Mouse (Mus musculus): ENCODE results near the gene C2. TPM values are rescaled to one million over a fixed set of nuclear protein-coding genes. Genes with fewer than 3 reads are reported as not detected.

C2 gene
- total RNA-seq, 2 experiments from 2014 or later, result not detected

DNA sequence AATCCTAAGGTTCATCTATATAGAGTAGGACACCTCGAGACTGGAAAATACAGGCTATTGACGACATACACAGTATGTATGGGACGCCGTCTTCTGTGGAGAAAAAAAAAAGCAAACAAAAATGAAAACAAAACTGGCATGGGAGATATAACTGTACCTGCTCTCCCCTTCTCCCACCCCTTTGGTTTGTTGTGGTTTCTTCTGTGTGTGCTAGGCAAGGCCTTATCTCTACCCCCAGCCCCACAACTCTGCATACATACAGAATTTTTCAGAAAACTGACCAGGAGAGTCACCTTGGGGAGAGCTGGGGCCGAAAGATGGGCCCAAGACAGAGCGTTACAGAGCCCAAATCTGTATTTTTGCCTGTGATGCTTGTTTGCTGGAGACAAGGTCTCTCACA lies 13.4 kb downstream of the C2 start:
- ATAC-seq (replicated peaks; ENCODE audit: low FRiP score, poor library complexity, severe bottlenecking), result no peak

DNA sequence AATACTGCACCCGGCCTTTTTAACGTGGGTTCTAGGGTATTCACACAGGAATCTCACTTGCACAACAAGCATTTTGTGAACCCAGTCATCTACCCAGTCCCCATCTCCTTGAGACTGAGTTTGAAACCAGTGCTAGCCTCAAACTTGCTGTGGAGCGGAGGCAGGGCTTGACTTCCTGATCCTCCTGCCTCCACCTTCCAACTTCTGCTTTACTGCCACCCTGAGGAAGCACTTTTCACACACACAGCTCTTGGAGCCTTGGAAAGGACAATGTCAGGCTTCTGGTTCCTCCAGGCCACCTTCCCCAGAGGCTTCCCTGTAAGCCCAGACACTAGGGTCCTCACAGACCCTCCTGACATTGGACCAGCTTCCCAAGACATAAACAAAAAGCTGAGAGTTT lies 14.7 kb downstream of the C2 start:
- no peak for ATAC-seq (replicated peaks; ENCODE audit: low FRiP score, poor library complexity, severe bottlenecking)

DNA sequence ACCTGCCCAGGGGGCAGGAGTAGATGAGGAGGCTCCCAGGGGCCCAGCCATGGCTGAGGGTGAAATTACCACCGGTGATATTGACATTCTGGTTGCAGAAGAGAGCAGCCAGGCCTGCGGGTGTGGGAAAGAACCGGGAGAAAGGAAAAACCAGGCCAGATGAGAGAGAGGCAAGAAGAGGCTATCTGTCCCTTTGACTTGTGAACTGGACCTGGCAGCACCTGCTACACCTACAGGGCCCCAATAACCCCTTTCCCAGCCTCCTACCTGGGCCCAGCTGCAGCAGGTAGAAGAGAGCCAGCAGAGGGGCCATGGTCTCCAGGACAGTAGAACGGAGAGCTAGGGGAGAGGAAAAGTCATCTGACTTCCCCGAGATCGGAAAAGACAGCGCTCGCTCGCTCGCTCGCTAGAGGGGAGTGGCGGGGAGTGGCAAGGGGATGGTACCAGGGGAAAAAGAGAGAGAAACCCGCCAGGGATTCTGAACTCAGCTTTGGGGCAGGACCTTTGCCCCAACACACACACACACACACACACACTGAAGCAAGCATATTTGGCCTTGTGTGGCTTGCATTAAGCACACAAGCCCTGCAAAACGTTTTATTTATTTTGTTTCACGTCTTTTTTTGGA lies 16.3 kb downstream of the C2 start, which contains the start of gene Gm20547:
Gm20547 (minus strand) TSS at position 360 of the 628 bp plus-strand sequence.
- no peak for ATAC-seq (replicated peaks; ENCODE audit: low FRiP score, poor library complexity, severe bottlenecking)

DNA sequence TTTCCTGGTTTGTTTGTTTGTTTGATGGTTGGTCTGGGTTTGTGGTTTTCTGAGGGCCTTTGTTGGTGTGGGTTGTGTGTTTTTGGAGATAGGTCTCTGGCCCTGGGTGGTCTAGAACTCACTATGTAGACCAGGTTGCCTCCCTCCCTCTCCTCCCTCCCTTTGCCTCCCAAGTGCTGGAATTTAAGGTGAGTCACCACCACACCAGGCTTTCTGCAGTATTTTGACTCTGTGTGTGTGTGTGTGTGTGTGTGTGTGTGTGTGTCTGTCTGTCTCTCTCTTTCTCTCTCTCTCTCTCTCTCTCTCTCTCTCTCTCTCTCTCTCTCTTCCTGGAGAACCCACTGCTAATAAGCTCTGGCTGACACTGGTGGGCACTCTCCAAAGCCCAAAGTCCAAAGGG lies 16.9 kb downstream of the C2 start:
- no peak for ATAC-seq (replicated peaks; ENCODE audit: low FRiP score, poor library complexity, severe bottlenecking)

DNA sequence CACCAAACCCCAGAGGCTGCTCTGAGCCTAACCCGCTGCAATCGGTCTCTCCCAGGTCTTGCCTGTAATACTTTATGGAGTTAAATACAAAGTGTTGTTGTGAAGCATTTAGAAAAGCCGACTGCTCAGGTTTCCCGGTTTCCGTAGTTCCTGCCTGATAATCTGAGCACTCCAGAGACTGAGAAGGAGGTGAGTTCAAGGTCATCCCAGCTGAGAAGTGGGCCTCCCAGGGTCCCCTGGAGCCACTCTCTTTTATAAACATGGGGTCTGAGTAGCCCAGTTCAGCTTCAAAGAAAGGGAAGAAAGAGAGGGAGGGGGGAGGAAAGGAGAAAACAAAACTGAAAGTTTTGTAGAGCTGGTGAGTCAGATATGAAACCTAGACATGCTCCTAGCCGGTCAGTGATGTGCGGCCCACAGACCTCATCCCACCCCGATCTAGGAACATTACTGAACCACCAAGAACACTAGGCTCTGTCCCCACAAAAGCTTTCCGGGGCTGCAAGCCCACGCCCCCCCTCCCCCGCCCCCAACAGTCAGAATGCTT lies 18.7 kb downstream of the C2 start, which contains the start of gene Zbtb12:
Zbtb12 (plus strand) TSS at position 148 of the 544 bp plus-strand sequence.
- ATAC-seq (replicated peaks; ENCODE audit: low FRiP score, poor library complexity, severe bottlenecking), result no peak

DNA sequence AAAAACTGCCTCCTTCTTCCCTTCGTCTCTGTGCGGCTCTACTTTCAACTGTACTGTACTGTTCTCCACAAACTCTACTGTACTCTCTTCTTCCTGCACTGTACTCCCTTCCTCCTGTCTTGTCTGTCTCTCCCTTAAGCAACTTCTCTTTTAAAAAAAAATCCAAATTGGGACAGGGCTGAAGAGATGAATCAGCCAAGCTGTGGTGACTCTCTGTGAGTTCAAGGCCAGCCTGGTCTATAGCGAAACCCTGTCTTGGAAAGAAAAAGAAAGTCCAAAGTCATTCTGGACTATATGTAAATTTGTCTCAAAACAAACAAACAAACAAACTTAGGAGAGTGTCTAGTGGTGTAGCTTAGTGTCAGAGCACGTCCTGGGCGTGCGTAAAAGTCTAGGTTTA lies 23.7 kb downstream of the C2 start:
- ATAC-seq (replicated peaks; ENCODE audit: low FRiP score, poor library complexity, severe bottlenecking), result no peak

DNA sequence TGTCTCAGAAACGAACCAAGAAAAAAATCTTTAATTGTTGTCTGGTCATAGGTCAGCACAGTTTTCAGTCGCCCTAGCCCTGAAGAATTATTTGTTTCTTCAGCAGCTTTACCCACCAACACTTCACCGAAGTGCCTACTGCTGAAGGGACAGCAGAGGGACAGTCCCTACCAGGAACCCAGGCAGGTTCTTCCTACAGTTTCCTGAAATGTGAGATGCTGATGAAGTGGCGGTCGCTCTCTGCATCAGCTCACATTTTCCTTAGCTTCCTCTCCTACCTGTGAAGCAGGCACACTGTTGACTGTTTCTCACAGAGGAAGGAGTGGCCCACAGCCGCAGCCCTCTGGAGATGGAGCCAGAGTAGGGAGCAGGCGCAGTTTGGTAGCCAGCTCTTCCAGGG lies 32.1 kb downstream of the C2 start:
- no peak for ATAC-seq (replicated peaks; ENCODE audit: low FRiP score, poor library complexity, severe bottlenecking)

DNA sequence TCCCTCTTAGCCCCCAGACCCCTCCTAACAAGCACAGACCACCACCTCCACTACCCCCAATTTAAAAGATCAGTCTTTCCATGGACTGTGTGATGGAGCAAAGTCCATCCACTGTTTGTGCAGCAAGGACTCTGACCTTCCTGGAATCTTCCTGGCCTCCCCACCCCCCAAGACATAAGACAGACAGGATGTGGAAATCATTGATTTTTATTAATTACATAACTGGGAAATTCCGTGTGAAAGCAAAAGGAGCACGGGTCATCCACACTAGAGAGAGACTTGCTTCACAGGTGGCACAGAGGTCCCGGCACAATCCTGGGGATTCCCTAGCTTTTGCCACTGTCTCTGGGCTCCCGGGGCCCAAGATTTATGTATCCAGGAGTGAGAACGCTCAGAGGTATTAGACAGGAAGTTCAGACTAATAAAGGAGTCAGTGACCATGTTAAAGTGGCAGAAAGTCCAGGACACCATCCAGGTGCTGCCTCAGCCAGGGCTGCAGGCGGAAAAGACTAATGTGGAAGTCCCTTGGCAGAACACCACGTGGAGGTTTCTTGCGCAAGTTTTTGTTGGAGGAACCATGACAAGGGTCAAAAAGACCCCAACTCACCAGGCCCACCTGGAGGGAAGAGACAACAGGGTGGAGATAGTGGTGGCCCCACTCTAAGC lies 35.5 kb downstream of the C2 start, which contains the start of gene Cfb:
Cfb (minus strand) TSS at position 103 of the 666 bp plus-strand sequence.
- no peak for ATAC-seq (replicated peaks; ENCODE audit: low FRiP score, poor library complexity, severe bottlenecking)

DNA sequence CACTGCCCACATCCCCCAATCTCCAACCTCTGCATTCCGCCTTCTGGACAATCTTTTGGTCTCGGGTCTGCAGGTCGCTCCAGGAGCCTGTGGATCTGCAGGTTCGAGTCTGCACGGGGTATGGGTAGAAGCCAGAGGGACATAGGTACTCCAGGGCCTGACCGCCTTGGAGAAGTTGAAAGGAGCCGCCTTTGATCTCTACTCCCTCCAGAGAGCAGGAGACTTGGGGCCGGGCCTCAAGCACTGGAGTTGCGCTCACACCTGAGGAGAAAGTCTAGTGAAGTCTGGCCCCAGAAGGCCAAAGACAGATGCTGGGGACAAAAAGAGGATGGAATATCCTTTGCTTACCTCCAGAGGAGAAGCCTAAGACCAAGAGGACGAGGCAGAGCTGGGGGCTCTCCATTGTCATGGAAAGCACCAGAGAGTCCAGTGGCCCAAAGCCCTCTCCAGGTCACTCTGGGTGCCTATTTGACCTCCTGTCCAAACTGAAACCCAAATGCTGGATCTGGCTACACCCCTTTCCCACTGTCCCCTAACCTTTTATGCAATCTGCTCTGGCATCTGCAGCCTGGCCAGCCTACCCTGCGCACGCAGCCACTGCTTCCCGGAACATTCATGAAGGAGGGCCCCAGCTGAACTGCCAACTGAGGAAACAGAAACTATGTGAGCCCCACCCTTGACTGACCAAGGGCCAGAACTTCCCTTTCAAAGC lies 36.2 kb downstream of the C2 start:
- ATAC-seq (replicated peaks; ENCODE audit: low FRiP score, poor library complexity, severe bottlenecking), result no peak

DNA sequence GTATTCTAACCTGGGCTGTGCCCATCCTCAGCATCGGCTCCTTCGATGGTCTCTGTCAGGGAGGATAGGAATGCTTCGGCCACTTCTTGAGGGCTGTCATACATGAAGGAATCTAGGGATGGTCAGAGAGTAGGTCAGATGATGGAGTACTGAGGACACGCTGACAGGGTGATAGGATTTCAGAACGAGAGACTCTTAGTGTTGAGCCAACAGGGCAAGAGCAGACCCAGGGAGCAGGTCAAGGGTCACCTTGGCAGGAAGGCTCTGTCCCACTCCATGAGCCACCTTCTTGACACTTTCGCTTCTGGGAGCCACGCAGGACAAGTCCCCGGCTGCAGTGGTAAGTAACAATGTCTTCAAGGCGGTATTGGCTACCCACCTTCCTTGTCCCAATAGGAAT lies 37.6 kb downstream of the C2 start:
- no peak for ATAC-seq (replicated peaks; ENCODE audit: low FRiP score, poor library complexity, severe bottlenecking)

DNA sequence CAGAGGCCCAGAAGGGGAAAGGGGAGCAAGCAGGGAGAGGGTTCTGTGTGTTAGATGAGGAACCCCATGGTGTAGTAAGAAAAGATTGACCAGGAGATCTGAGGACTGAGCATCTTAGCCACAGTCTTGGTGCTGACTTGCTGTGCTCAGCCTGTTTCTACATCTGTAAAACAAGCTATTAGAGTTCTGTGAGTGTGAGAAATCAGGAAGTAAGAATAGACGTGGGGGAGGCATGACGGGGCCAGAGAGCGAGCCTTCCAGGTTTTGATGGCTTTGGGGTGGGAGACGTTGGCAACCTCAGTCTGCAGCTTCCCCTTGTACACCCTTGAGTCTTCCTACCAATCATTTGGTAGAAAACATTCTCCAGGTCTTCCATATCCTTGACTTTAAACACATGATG lies 39.4 kb downstream of the C2 start:
- no peak for ATAC-seq (replicated peaks; ENCODE audit: low FRiP score, poor library complexity, severe bottlenecking)

DNA sequence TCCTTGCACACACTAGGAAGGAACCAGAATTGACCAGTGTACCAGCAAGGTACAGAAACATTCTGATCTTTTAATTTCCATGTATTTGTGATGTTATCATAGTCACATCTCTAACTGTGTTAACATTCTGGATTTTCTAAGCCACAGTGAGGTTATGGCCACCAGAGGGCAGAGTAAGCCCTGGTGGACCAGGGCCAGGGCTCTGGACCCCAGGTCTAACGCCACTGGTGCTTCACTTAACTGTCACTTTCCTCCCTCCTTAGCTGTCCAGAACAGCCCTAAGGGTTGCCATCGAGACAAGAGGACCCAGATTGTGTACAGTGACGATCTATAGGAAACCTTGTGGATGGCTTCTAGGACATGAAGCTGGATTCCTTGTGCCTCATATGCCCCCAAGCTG lies 42.2 kb downstream of the C2 start:
- no peak for ATAC-seq (replicated peaks; ENCODE audit: low FRiP score, poor library complexity, severe bottlenecking)

DNA sequence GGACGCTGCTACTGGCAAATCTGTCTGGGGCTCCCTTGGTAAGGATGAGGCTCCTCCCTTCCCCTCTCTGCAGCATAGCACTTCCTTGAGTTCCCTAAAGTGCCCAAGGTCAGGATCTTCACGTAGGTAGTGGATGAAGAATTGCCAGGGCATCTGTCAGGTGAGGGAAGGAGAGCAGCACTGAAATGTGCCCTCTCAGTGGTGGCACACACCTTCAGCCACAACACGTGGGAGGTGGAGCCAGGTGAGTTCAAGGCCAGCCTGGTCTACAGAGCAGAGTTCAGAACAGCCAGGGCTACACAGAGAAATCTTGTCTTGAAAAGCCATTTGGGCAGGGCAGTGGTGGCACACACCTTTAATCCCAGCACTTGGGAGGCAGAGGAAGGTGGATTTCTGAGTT lies 43.3 kb downstream of the C2 start:
- no peak for ATAC-seq (replicated peaks; ENCODE audit: low FRiP score, poor library complexity, severe bottlenecking)

DNA sequence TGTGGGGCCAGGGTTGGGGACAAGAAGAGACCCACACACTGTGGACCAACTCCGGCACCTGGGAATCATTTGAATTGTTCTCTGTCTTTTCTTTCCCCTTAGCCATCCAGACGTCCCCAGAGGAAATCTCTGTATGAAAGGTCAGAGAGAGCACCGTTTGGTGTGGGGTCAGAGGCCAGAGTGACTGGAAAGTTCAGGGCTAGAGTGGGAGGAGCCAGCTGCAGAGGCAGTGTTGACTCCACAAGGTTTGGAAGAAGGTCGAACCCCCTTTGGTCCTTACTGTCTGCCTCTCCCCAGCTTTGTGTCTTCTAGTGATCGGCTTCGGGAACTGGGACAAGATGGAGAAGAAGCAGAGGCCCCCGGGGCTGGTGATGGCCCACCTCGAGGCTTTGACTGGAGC lies 44.6 kb downstream of the C2 start:
- no peak for ATAC-seq (replicated peaks; ENCODE audit: low FRiP score, poor library complexity, severe bottlenecking)

DNA sequence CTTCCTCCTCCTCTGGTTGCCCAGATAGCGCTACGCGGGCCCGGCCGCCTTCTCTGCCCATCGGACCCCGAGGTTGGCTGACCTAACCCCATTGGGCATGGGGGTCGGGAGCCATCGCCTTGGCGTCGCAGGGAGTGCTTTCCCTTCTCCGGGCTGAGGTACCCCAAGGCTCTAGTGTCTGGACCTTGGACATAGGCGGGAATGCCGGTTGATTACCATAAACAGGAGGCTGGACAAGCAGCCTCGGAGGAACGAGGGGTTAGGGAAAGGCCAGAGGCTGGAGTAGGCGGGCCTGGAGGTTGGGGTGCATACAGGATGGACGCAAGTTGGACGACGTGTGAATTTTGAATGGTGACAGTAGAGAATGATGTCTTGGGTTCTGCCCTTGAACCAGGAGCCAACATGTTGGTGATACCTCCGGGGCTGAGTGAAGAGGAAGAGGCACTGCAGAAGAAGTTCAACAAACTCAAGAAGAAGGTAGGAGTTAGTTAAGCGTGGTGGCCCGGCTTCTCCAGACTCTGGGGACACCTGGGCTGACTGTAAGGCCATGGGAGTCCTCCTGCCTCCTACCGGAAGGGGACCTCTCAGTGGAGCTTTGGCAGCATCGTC lies 47.4 kb downstream of the C2 start:
- ATAC-seq (replicated peaks; ENCODE audit: low FRiP score, poor library complexity, severe bottlenecking), result peak; percentile 42

DNA sequence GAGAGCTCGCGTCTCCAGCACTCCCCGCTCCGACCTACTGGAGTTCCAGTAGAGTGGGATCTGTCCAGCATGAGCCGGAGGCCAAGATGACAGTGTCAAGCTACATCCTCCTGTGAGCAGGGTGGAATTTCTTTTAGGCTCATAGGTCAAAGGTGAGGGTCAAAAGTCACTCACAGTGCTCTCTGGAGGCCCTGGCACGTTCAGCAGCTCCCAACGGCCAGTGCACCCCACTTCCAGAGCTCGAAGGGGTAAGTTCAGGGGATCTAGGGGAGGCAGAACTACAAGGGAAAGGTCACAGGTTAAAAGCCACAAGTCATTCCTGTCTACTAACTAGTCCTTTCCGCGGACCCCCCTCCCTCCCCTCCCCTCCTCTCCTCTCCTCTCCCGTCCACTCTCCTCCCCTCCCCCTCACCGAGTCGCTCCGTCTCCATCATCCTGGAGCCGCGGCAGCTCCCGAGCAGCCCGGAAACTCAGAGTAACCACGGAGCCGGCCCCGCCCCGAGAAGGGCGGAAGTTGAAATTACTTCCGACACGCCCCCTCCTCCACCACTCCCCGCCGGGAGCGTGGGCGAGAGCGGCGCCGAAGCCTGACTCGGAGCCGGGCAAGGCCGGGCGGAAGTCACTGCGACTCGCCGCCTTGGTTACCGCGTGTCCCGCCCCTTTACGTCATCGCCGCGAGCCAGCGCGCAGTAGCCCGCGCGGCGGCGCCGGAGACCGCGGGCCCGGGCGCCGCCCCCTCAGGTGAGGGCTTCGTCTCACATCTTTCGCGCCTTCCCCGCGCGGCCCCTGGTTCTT lies 48.1 kb downstream of the C2 start, which contains the start of the genes Skiv2l and Nelfe:
Skiv2l (minus strand) TSS at position 489 of the 795 bp plus-strand sequence.
Nelfe (plus strand) TSS at position 670 of the 795 bp plus-strand sequence.
- ATAC-seq (replicated peaks; ENCODE audit: low FRiP score, poor library complexity, severe bottlenecking), result peak; percentile 96

DNA sequence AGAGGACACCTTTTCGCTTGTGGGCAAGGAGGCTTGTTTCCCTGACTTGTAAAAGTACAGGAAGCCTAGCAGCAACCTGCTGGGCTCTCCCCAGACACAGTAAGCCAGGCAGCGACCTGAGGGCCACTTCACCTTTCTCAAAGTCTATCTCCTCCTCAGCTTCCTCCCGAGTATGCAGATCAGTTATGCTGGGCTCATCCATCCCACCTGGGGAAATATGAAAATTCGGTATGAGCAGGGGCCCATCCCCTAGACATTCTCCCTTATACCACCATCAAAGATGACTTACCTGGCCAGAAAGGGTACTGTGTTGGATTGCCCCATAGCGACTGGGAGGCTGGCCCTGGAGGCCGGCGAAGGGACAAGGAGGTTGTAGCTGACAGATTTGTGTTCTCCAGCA lies 50.5 kb downstream of the C2 start:
- no peak for ATAC-seq (replicated peaks; ENCODE audit: low FRiP score, poor library complexity, severe bottlenecking)

DNA sequence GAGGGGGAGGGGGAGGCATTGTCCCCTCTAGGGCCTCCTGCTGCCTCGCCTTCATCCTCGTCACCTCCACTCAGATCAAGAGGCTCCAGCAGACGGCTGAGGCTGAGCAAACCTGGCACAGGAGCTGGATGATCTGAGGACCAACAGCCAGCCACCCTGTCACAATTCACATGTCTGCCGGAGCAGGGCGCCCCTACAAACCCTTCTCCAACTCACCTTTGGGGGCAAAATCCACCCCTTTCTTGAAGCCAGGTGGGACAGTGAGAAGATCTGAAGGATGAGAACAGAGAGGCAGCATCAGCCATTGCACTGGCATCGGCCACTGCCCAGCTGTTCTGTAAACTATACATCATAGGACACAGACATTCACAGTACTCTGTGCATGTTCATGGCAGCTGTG lies 50.9 kb downstream of the C2 start:
- ATAC-seq (replicated peaks; ENCODE audit: low FRiP score, poor library complexity, severe bottlenecking), result no peak

DNA sequence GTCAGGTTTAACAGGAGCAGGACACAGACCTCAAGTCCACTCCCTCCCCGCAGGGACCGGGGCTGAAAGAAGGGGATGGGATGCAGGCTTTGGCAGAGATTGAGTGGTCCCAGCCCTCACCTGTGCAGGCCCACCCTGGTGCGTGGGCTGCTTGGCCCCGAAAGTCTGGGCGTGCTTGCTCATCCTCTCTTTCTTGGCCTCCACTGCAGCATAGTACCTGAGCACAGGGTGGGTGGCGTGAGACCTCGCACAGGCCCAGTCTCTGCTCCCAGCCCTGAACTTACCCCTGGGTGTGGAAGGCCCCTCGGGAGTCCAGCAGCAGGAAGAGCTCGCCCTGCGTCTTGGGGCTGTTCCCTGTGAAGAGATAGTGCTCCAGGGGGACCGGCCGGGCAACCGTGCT lies 53.2 kb downstream of the C2 start:
- no peak for ATAC-seq (replicated peaks; ENCODE audit: low FRiP score, poor library complexity, severe bottlenecking)
